ENCODE assay signal across 9 mouse cellular contexts in the genomic region with DNA sequence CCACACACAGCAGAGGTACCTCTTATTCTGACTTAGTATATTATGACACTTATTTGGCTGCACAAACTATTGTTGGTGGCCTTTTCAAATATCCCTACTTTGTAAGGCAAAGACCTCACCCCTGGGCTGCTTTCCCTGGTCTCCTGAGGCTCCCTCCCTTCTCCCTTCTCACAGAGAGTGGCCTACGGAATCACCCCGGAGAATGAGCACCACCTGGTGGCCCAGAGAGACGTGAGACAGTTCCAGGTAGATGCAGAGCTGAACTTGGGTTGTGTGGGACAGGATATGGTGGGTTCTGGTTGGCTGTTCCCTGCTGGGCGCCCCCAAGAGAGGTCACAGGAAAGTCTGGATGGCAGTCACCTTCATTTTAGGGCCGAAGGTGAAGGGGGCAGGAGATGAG. TPM values are rescaled to one million over a fixed set of nuclear protein-coding genes. Genes with fewer than 3 reads are reported as not detected.
DNase-seq lines count a peak whose midpoint lies in the region; ATAC-seq and TF ChIP-seq lines count a peak whose summit lies in the region.
"Had no signal": no experiment of that assay in that cellular context is flagged by ENCODE, and none has a peak within 500 bp of the region (broad histone marks: within the 10 kb centered on the region; RNA-seq: fewer than 3 reads in every experiment).

No protein-coding gene starts in this region.

- H3K4me1 ChIP-seq in liver, embryonic 12.5 days: no peaks in the 10 kb centered on the region
- H3K4me1 ChIP-seq: embryonic facial prominence, embryonic 13.5 days; liver, embryonic 15.5 days had no signal

- peak; percentile 15 for DNase-seq in liver
- peak; percentile 63 for DNase-seq in adipocyte (ENCODE audit: low spot score)
- peak; percentile 20 for DNase-seq in embryo, embryonic 9.5 days (ENCODE audit: extremely low spot score)
- DNase-seq in layer of hippocampus, adult 2 months (ENCODE audit: low spot score in 2 of 2): peak; percentile 37 to 63

- H3K27ac ChIP-seq in liver, embryonic 12.5 days: no peak overlapping the region
- no peak overlapping the region for H3K27ac ChIP-seq in layer of hippocampus, adult 2 months
- H3K27ac ChIP-seq: embryonic facial prominence, embryonic 13.5 days; liver, embryonic 15.5 days had no signal

- H3K27me3 ChIP-seq in liver, embryonic 12.5 days (replicated peaks): no peaks in the 10 kb centered on the region
- H3K27me3 ChIP-seq: liver, embryonic 15.5 days had no signal

- no peak overlapping the region for H3K4me3 ChIP-seq in liver, embryonic 12.5 days
- no peak overlapping the region for H3K4me3 ChIP-seq in layer of hippocampus, adult 2 months
- H3K4me3 ChIP-seq: embryonic facial prominence, embryonic 13.5 days; liver, embryonic 15.5 days had no signal

- no peak overlapping the region for H3K9ac ChIP-seq in liver, embryonic 12.5 days
- H3K9ac ChIP-seq: embryonic facial prominence, embryonic 13.5 days; liver, embryonic 15.5 days had no signal

- 34% methylated on average over 5 of the region's 5 CpGs for WGBS in liver, embryonic 12.5 days (ENCODE audit: insufficient replicate concordance)

- peak; percentile 82 for TF ChIP-seq CTCF in layer of hippocampus, adult 2 months (conservative IDR thresholded peaks at IDR 0.05)

- H3K4me2 ChIP-seq in liver, embryonic 12.5 days: no peak overlapping the region
- H3K4me2 ChIP-seq: embryonic facial prominence, embryonic 13.5 days; liver, embryonic 15.5 days had no signal

- H3K9me3 ChIP-seq in liver, embryonic 12.5 days (replicated peaks): no peaks in the 10 kb centered on the region
- H3K9me3 ChIP-seq: embryonic facial prominence, embryonic 13.5 days; liver, embryonic 15.5 days had no signal

- no peak for ATAC-seq in liver, embryonic 12.5 days
- ATAC-seq in megakaryocyte, adult 5-6 weeks (ENCODE audit: poor library complexity, severe bottlenecking): peak; percentile 56
- no peak for ATAC-seq in erythroblast, adult 5-6 weeks (replicated peaks; ENCODE audit: low FRiP score, poor library complexity, severe bottlenecking)

- no peaks in the 10 kb centered on the region for H3K36me3 ChIP-seq in liver, embryonic 12.5 days
- H3K36me3 ChIP-seq: embryonic facial prominence, embryonic 13.5 days; liver, embryonic 15.5 days had no signal

RNA-seq across cellular contexts. Expression of gene Slc6a2, which starts 37.0 kb away (rescaled TPM):
- not detected in 2 replicates for polyA plus RNA-seq in liver, embryonic 12.5 days (2016; fragmentation: Nextera tagmentation; extraction: Ambion mirVana)
- under 1 TPM; 0.10 to 0.18 TPM for total RNA-seq in layer of hippocampus, adult 2 months (2021)
- not detected in 2 replicates for total RNA-seq in megakaryocyte, adult 5-6 weeks (2015)
- not detected in 2 replicates for total RNA-seq in megakaryocyte, adult 5-6 weeks (2017)
- not detected in 2 replicates for total RNA-seq in erythroblast, adult 5-6 weeks (2015; ENCODE audit: low replicate concordance)
- not detected in 2 replicates for total RNA-seq in erythroblast, adult 5-6 weeks (2017; ENCODE audit: low replicate concordance)

RNA-seq across cellular contexts. Expression of gene Ces1a, which starts 51.2 kb away (rescaled TPM):
- polyA plus RNA-seq in liver, embryonic 12.5 days (2016; fragmentation: Nextera tagmentation; extraction: Ambion mirVana): not detected in 2 replicates
- not detected for total RNA-seq in layer of hippocampus, adult 2 months (2021)
- not detected in 2 replicates for total RNA-seq in megakaryocyte, adult 5-6 weeks (2015)
- total RNA-seq in megakaryocyte, adult 5-6 weeks (2017): not detected in 2 replicates
- total RNA-seq in erythroblast, adult 5-6 weeks (2015; ENCODE audit: low replicate concordance): not detected in 2 replicates
- not detected in 2 replicates for total RNA-seq in erythroblast, adult 5-6 weeks (2017; ENCODE audit: low replicate concordance)
- polyA plus RNA-seq: liver, embryonic 15.5 days had no signal
